Mouse (Mus musculus) olfactory bulb, adult 2 months (tissue): Measurements from ENCODE around the gene Lgals1.

Experiments used
- CTCF ChIP-seq: fragments of 200-500 bp; IDR thresholded peaks from 2 replicates; pipeline ENCODE4 v1.5.1; 2012; ENCODE audit warnings: low read depth, mild to moderate bottlenecking, low read length, moderate library complexity; ENCODE audit not compliant: insufficient read depth
- POLR2A ChIP-seq: fragments of 200-500 bp; IDR thresholded peaks from 2 replicates; pipeline ENCODE4 v1.6.1; 2012; ENCODE audit warnings: mild to moderate bottlenecking, low read depth, low read length, moderate library complexity; ENCODE audit not compliant: insufficient read depth

DNA sequence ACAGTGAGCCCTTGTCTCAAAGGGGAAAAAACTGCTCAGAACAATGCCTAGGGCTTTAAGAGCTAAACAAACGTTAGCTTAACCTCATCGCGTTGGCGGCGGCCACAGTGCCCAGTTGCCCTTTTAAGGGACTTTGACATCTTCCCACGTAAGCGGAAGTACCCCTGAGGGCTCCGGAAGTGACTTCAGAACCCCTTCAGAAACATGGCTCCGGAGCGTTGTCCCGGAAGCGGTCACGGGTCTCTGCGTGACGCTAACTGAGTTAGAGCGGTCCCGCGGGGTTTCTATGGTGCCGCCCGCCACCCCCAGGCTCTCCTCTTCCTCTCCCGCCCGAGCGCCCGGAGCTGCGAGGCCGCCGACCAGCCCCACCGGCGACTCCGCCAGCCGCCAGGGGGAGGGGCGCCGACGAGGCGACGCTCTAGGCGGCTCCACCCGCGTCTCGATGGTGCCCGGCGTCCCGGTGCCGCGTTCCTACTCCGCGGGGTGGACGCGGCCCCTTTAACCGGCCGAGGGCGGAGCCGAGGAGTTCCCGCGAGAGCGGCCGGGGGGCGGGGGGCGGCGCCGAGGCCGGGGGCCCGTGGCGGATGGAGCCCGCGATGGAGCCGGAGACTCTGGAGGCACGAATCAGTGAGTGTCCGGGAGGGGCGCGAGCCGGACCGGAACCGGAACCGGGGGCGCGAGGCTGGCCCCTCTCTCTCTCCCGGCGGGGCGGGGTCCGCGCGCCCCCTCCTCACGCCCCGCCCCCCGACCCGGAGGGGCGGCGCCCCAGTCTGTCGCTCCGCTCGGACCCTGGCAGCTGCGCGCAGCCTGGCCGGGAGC is 49.3 kb upstream of the Lgals1 start, which contains the start of gene Gga1:
- peak; percentile 37; the same call in 1 of the 2 replicates for TF ChIP-seq CTCF
- TF ChIP-seq POLR2A: peak; percentile 38; the same call in 1 of the 2 replicates
